Mouse (Mus musculus): ENCODE results near the gene Cnnm2. TPM values are rescaled to one million over a fixed set of nuclear protein-coding genes. Genes with fewer than 3 reads are reported as not detected.
"Not testable (repeated sequence)": the region's sequence is repeated elsewhere in the genome, so short reads cannot be mapped to it uniquely, and the experiment has no call there.

The Cnnm2 gene
- polyA plus RNA-seq, 1 experiment from 2014 or later: 3.9 TPM

DNA sequence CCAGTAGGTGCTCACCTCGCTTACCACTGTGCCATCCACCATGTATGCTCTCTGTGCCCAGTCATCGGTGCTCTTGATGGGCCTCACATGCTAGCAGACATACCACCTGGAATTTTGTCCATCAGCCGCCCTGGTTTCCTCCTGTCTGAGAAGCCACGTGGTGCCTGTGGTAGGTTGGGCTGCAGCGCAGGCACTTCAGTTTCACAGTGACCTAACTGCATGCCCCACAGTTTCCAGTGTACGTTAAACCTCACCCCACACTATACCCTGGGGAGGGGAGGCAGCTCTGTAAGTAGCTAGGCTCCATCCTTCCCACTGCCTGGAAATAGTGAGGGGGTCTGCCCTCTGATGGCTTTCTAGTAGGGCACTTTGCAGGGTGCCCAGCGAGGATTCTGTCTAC, 27.8 kb upstream of the Cnnm2 start:
- 74% methylated on average over 7 of the region's 7 CpGs for whole genome bisulfite sequencing
- Histone ChIP-seq H3K27me3 (replicated peaks) (no peaks in the 10 kb centered on the region), H3K9ac (no peak overlapping the region), H3K4me3 (no peak overlapping the region), H3K9me3 (replicated peaks) (no peaks in the 10 kb centered on the region), H3K4me2 (no peak overlapping the region), H3K36me3 (peaks cover 33% of the 10 kb centered on the region), H3K4me1 (replicated peaks) (peaks cover 33% of the 10 kb centered on the region), H3K27ac (ENCODE audit: poor library complexity, severe bottlenecking) (no peak overlapping the region)
- ATAC-seq (ENCODE audit: insufficient number of reproducible peaks, low FRiP score): no peak

DNA sequence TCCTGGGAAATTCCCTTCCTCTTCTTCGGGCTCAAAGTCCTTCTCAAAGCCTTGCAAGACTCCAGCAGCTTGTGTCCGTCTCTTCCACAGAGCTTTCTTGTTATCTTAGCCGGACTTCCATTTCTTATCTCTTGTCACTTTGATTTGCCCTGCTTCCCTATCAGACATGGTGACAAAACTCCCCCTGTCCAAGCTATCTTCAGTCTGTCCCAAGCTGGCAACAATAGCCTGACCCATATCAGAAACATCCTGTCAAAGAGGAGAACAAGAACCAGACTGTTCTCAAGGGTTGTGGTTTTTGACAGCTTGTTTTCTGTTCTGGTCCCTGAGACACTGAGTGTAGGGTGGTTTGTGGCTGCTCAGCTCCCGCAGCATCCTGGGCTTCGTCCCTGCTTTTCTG, 26.2 kb upstream of the Cnnm2 start:
- peak; percentile 54; the same call in 1 of the 2 replicates for ATAC-seq (ENCODE audit: insufficient number of reproducible peaks, low FRiP score)
- peak overlapping the region; percentile 29 for H3K4me2 ChIP-seq
- H3K36me3 ChIP-seq: peaks cover 30% of the 10 kb centered on the region
- peaks cover 28% of the 10 kb centered on the region for H3K4me1 ChIP-seq (replicated peaks)
- no peak overlapping the region for H3K4me3 ChIP-seq
- H3K27ac ChIP-seq (ENCODE audit: poor library complexity, severe bottlenecking): peak overlapping the region; percentile 24
- 6% methylated on average over 5 of the region's 5 CpGs for WGBS
- H3K9me3 ChIP-seq (replicated peaks): no peaks in the 10 kb centered on the region
- H3K27me3 ChIP-seq (replicated peaks): no peaks in the 10 kb centered on the region
- H3K9ac ChIP-seq: no peak overlapping the region

DNA sequence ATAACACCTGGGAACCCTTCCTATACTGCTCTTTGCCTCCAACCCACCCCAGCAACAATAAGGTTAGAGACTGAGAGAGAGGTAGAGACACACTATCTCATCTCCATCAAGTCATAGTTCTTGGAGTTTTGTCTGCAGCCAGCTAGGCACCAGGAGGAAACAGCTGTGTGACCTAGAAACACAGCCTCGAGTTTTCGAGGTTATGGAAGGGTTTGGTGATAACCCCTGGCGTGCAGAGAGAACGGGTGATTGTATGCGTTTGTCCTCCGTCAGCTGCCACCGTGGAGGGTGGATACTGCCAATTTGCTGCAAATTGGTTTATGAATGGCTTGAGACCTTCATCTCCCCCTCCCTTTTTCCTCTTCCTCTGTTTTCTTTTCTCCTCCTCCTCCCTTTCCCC, 24.3 kb upstream of the Cnnm2 start:
- H3K27ac ChIP-seq (ENCODE audit: poor library complexity, severe bottlenecking): no peak overlapping the region

DNA sequence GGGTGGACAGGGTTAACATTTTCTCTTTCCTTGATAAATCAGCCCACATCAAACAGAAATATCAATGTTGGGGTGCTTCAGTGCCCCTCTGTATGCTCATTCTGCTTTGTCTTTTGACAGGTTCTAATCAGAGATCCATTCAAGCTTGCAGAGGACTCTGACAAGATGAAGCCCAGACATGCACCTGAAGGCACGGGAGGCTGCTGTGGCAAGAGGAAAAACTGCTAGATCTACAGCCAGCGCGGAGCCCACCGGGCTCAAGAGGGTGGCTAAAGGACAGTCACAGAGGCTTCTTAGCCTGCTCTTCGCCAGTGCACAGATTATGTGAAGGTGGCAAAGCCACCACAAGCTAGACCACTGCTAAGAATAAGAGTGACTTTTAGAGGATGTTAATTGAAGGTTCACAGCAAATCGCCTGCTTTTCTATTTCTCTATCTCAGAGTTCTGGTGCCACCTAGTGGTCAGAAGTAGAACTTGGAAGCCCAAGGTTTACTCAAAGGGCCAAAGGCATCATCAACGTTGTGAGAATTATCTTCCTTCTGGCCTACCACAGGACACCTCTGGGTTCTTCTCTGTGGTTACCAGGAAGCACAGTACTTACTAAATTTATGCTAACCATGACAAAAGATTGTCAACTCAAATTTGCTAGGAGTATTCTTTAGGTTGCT, 20.9 kb upstream of the Cnnm2 start:
- no peak overlapping the region for H3K9ac ChIP-seq
- no peak overlapping the region for H3K27ac ChIP-seq (ENCODE audit: poor library complexity, severe bottlenecking)
- no peaks in the 10 kb centered on the region for H3K27me3 ChIP-seq (replicated peaks)
- H3K4me2 ChIP-seq: no peak overlapping the region
- H3K36me3 ChIP-seq: peaks cover 17% of the 10 kb centered on the region
- 50% methylated on average over 7 of the region's 7 CpGs for WGBS
- no peaks in the 10 kb centered on the region for H3K9me3 ChIP-seq (replicated peaks)
- H3K4me1 ChIP-seq (replicated peaks): peaks cover 6% of the 10 kb centered on the region
- no peak overlapping the region for H3K4me3 ChIP-seq
- no peak for ATAC-seq (ENCODE audit: insufficient number of reproducible peaks, low FRiP score)

More for the DNA sequence above, 24.3 kb upstream of the Cnnm2 start:
- Histone ChIP-seq H3K4me3 (no peak overlapping the region), H3K9ac (no peak overlapping the region), H3K27me3 (replicated peaks) (no peaks in the 10 kb centered on the region), H3K4me1 (replicated peaks) (peaks cover 28% of the 10 kb centered on the region), H3K4me2 (no peak overlapping the region), H3K9me3 (replicated peaks) (no peaks in the 10 kb centered on the region), H3K36me3 (peaks cover 23% of the 10 kb centered on the region)
- ATAC-seq (ENCODE audit: insufficient number of reproducible peaks, low FRiP score): no peak
- WGBS: 48% methylated on average over 7 of the region's 7 CpGs

DNA sequence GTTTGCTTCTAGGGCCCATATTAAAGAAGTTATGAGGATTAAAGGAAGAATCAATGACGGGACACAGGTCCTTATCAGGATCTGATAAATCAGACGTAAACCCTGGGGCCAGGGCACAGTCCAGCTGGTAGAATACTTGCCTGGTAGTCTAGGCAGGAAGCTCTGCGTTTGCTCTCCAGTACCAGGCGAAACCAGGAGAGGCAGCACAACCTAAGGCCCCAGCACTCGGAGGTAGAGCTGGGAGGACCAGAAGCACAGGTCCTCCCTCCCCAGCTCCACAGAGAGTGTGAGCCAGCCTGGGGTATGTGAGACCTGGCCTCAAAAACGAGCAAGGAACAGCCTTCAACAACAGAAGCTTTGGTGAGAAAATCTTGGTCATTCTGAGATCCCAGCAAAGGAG, 19.8 kb upstream of the Cnnm2 start:
- no peak overlapping the region for H3K4me2 ChIP-seq
- H3K4me1 ChIP-seq (replicated peaks): 0 out of 2 replicates have a peak, but pooled peaks cover 4% of the 10 kb centered on the region
- peaks cover 17% of the 10 kb centered on the region for H3K36me3 ChIP-seq
- no peak overlapping the region for H3K9ac ChIP-seq
- 34% methylated on average over 6 of the region's 6 CpGs for WGBS
- no peaks in the 10 kb centered on the region for H3K27me3 ChIP-seq (replicated peaks)
- H3K4me3 ChIP-seq: no peak overlapping the region
- H3K27ac ChIP-seq (ENCODE audit: poor library complexity, severe bottlenecking): no peak overlapping the region
- no peak for ATAC-seq (ENCODE audit: insufficient number of reproducible peaks, low FRiP score)
- H3K9me3 ChIP-seq (replicated peaks): no peaks in the 10 kb centered on the region

DNA sequence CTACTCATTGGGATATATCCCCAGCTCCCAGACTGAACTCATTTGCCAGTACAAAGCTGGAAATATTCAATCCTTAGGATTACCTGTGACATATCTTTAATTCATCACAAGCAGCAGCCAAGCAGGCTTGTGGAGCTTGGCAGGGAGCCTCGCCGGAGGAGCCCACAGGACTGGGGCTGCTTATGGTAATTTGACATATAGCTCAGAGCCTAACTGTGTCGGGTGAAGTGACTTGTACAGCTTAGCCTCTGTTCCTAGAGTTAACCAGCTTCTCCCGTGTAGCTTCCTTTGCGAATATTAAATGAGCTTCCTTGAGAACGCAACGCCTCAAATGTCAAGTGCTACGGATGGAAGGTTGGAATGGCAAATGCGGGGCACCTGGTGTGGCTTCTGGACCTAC, 16.7 kb upstream of the Cnnm2 start:
- WGBS: 72% methylated on average over 9 of the region's 9 CpGs

DNA sequence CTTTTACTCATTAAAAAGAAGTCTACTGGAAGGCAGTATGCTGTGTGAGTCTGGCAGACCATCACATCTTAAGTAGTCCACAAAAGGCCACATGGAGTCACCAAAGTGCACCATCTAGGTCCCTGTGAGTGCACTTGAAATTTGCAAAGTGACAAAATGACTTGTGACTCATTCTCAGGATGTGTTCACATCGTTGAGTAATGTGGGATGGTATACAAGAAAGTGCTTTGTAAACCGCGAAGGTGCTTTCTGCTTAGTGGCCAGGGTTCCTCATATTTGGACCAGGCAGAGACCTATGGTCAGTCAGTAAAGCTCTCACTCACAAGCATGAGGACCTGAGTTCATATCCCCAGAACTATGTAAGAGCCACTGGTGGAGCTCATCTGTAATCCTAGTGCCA, 13.6 kb upstream of the Cnnm2 start:
- Histone ChIP-seq H3K9me3 (replicated peaks) (no peaks in the 10 kb centered on the region), H3K27me3 (replicated peaks) (peaks cover 10% of the 10 kb centered on the region; the same call in 1 of the 2 replicates), H3K4me2 (no peak overlapping the region), H3K27ac (ENCODE audit: poor library complexity, severe bottlenecking) (no peak overlapping the region), H3K9ac (no peak overlapping the region), H3K36me3 (no peaks in the 10 kb centered on the region), H3K4me3 (no peak overlapping the region), H3K4me1 (replicated peaks) (no peaks in the 10 kb centered on the region)
- no peak for ATAC-seq (ENCODE audit: insufficient number of reproducible peaks, low FRiP score)
- 81% methylated on average over 3 of the region's 3 CpGs for WGBS

More for the DNA sequence above, 16.7 kb upstream of the Cnnm2 start:
- Histone ChIP-seq H3K9ac (no peak overlapping the region), H3K9me3 (replicated peaks) (no peaks in the 10 kb centered on the region), H3K27ac (ENCODE audit: poor library complexity, severe bottlenecking) (no peak overlapping the region), H3K4me1 (replicated peaks) (no peaks in the 10 kb centered on the region), H3K27me3 (replicated peaks) (peaks cover 6% of the 10 kb centered on the region; the same call in 1 of the 2 replicates), H3K36me3 (no peaks in the 10 kb centered on the region; the same call in 1 of the 2 replicates), H3K4me2 (no peak overlapping the region), H3K4me3 (no peak overlapping the region)
- ATAC-seq (ENCODE audit: insufficient number of reproducible peaks, low FRiP score): no peak

DNA sequence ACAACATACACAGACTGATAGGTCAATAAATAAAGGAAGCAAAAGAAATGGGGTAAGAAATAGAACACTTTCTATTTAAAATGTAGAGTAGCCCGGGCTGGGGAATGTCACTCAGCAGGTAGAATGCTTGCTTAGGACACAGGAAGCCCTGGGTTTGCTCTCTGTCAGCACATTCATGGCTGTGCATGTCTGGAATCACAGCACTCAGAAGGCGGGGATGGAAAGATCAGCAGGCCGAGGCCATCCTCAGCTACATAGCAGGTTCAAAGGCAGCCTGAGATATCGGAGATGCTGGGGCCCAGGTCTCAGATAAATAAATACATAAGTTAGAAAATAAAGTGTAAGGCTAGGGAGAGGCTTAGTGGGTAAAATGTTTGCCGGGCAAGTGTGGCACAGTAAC, 9.2 kb upstream of the Cnnm2 start:
- no peaks in the 10 kb centered on the region for H3K4me1 ChIP-seq (replicated peaks)
- no peaks in the 10 kb centered on the region for H3K36me3 ChIP-seq
- peaks cover 16% of the 10 kb centered on the region; the same call in 1 of the 2 replicates for H3K27me3 ChIP-seq (replicated peaks)
- ATAC-seq (ENCODE audit: insufficient number of reproducible peaks, low FRiP score): no peak
- no peak overlapping the region for H3K27ac ChIP-seq (ENCODE audit: poor library complexity, severe bottlenecking)
- H3K9ac ChIP-seq: no peak overlapping the region
- 48% methylated on average over 5 of the region's 5 CpGs for WGBS
- H3K4me3 ChIP-seq: no peak overlapping the region
- no peaks in the 10 kb centered on the region for H3K9me3 ChIP-seq (replicated peaks)
- no peak overlapping the region for H3K4me2 ChIP-seq

DNA sequence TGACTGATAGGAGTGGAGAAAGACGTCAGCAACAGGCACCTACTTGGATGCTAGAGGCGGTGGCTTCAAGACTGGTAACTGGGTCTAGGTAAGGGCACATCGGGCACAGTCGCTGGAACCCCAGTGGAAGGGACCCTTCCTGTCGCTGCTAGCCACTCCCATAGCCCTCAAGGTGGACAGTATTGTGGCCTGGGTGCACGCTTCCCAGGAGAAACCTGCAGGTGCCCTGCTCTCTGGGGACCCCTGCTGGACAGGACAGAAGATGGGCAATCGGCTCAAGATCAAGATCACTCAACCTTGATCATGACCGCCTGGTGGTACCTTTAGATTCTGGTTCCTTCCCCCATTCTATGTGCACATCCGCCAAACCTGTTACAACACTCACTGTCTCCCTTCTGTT, 6.3 kb upstream of the Cnnm2 start:
- ATAC-seq (ENCODE audit: insufficient number of reproducible peaks, low FRiP score): no peak
- H3K9me3 ChIP-seq (replicated peaks): no peaks in the 10 kb centered on the region

DNA sequence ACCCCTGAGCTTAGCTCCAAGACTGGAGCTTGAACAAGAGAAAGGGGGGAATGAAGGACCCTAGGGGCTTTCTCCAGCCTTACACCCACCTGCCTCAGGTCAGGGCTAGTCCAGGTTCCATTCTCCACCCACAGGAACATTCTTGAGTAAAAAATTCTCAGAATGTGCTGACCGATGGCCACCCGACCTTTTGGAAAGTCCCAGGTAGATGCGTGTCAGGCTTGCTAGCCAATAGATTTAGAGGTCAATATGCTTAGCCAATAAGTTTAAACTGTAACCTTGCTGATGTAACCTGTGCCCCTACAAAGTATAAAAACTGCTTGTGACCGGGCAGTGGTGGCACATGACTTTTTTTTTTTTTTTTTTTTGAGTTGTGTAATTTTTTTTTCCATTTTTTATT, 5.2 kb upstream of the Cnnm2 start:
- whole genome bisulfite sequencing: 91% methylated on average over 4 of the region's 4 CpGs
- no peaks in the 10 kb centered on the region for H3K9me3 ChIP-seq (replicated peaks)
- H3K27ac ChIP-seq (ENCODE audit: poor library complexity, severe bottlenecking): no peak overlapping the region
- no peak overlapping the region for H3K4me3 ChIP-seq
- no peak overlapping the region for H3K4me2 ChIP-seq
- H3K9ac ChIP-seq: no peak overlapping the region
- 0 out of 2 replicates have a peak, but pooled peaks cover 7% of the 10 kb centered on the region for H3K27me3 ChIP-seq (replicated peaks)
- H3K4me1 ChIP-seq (replicated peaks): 0 out of 2 replicates have a peak, but pooled peaks cover 7% of the 10 kb centered on the region
- no peak for ATAC-seq (ENCODE audit: insufficient number of reproducible peaks, low FRiP score)
- H3K36me3 ChIP-seq: no peaks in the 10 kb centered on the region

More for the DNA sequence above, 6.3 kb upstream of the Cnnm2 start:
- no peak overlapping the region for H3K9ac ChIP-seq
- H3K4me2 ChIP-seq: no peak overlapping the region
- 0 out of 2 replicates have a peak, but pooled peaks cover 7% of the 10 kb centered on the region for H3K4me1 ChIP-seq (replicated peaks)
- H3K27me3 ChIP-seq (replicated peaks): 0 out of 2 replicates have a peak, but pooled peaks cover 7% of the 10 kb centered on the region
- H3K27ac ChIP-seq (ENCODE audit: poor library complexity, severe bottlenecking): no peak overlapping the region
- WGBS: 49% methylated on average over 9 of the region's 9 CpGs
- H3K4me3 ChIP-seq: no peak overlapping the region
- H3K36me3 ChIP-seq: no peaks in the 10 kb centered on the region

DNA sequence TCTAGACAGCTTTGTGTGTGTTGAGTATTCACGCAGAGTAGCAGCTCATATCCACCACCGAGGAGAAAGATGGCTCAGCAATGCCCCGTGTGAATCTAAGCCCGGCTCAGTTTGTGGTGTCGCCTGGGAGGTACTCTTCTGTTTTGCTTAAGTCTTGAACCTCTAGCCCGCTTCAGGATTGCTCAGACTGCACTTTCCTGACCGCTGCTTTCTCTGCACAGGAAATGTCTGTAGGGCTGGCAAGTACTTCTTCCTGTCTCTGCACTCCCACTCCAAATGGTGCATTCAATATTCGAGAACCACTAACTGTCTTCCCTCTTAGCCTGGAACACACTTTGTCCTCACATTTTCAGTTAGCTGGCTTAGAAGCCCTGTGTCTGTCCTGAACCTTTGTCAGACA, 2.3 kb upstream of the Cnnm2 start:
- Histone ChIP-seq H3K4me1 (replicated peaks) (peaks cover 17% of the 10 kb centered on the region), H3K27ac (ENCODE audit: poor library complexity, severe bottlenecking) (no peak overlapping the region), H3K27me3 (replicated peaks) (peaks cover 7% of the 10 kb centered on the region; the same call in 1 of the 2 replicates), H3K9me3 (replicated peaks) (no peaks in the 10 kb centered on the region), H3K4me3 (no peak overlapping the region), H3K9ac (no peak overlapping the region), H3K36me3 (no peaks in the 10 kb centered on the region), H3K4me2 (no peak overlapping the region)
- no peak for ATAC-seq (ENCODE audit: insufficient number of reproducible peaks, low FRiP score)
- WGBS: 43% methylated on average over 8 of the region's 8 CpGs

DNA sequence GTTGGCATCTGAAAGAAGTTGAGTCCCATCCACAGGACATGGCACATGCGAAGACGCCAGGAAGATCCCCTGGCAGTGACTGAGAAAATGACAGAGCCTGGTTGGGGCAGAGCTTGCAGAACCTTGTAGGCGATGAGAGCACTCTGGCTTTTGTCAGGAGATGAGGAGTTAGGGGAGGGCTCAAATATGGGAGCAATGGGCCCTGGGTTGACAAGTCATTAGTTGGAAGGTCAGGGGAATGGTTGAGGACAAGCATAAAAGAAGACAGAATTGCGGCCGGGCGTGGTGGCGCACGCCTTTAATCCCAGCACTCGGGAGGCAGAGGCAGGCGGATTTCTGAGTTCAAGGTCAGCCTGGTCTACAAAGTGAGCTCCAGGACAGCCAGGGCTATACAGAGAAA, 1.5 kb upstream of the Cnnm2 start:
- H3K4me2 ChIP-seq; H3K9ac ChIP-seq; H3K36me3 ChIP-seq; H3K4me3 ChIP-seq; H3K27me3 ChIP-seq (replicated peaks); H3K9me3 ChIP-seq (replicated peaks); ATAC-seq (ENCODE audit: insufficient number of reproducible peaks, low FRiP score); H3K27ac ChIP-seq (ENCODE audit: poor library complexity, severe bottlenecking): not testable (repeated sequence)
- WGBS: 82% methylated on average over 10 of the region's 10 CpGs
- peaks cover 20% of the 10 kb centered on the region for H3K4me1 ChIP-seq (replicated peaks)
